Mouse (Mus musculus) heart, embryonic 10.5 days (tissue): ENCODE results near the gene Mrrf. TPM values are rescaled to one million over a fixed set of nuclear protein-coding genes. Genes with fewer than 3 reads are reported as not detected.
A peak's percentile ranks its signal among the peaks of the same experiment; 100 is the strongest.

ENCODE experiments used
- DNase-seq: peaks from one replicate; pipeline ENCODE4 v3.0.0-alpha.2; 2017; ENCODE audit warnings: low spot score
- H3K27ac ChIP-seq: fragments of 300-500 bp; sonication (generic); 2 replicates; pipeline ENCODE4 v1.5.1; 2016; ENCODE audit warnings: mild to moderate bottlenecking
- H3K27me3 ChIP-seq: fragments of 300-500 bp; sonication (generic); 2 replicates; pipeline ENCODE4 v1.6.1; 2016; ENCODE audit warnings: mild to moderate bottlenecking; ENCODE audit not compliant: poor library complexity, insufficient read depth, severe bottlenecking
- H3K36me3 ChIP-seq: fragments of 300-500 bp; sonication (generic); 2 replicates; pipeline ENCODE4 v1.6.1; 2016; ENCODE audit warnings: mild to moderate bottlenecking, moderate library complexity
- H3K4me1 ChIP-seq: fragments of 300-500 bp; sonication (generic); 2 replicates; pipeline ENCODE4 v1.6.1; 2016; ENCODE audit warnings: mild to moderate bottlenecking
- H3K4me3 ChIP-seq: fragments of 300-500 bp; sonication (generic); 2 replicates; pipeline ENCODE4 v1.5.1; 2016; ENCODE audit warnings: mild to moderate bottlenecking, moderate library complexity
- H3K9me3 ChIP-seq: fragments of 300-500 bp; sonication (generic); 2 replicates; pipeline ENCODE4 v1.6.1; 2016; ENCODE audit warnings: mild to moderate bottlenecking, moderate library complexity
- WGBS: fragments of 180-500 bp; shearing (Covaris S2); methylation state at CpG from one replicate; pipeline ENCODE4 v1.1.7; 2016; 5-methylcytosine and 5-hydroxymethylcytosine counted together
- polyA plus RNA-seq: library from polyadenylated mRNA; unstranded; fragments of >200 nt; fragmentation: Nextera tagmentation; extraction: Ambion mirVana; gene quantifications from 2 replicates; pipeline ENCODE4 v1.2.1, GENCODE M21; 2016

Mrrf gene
- polyA plus RNA-seq, 1 experiment from 2014 or later = 35.0 TPM

DNA sequence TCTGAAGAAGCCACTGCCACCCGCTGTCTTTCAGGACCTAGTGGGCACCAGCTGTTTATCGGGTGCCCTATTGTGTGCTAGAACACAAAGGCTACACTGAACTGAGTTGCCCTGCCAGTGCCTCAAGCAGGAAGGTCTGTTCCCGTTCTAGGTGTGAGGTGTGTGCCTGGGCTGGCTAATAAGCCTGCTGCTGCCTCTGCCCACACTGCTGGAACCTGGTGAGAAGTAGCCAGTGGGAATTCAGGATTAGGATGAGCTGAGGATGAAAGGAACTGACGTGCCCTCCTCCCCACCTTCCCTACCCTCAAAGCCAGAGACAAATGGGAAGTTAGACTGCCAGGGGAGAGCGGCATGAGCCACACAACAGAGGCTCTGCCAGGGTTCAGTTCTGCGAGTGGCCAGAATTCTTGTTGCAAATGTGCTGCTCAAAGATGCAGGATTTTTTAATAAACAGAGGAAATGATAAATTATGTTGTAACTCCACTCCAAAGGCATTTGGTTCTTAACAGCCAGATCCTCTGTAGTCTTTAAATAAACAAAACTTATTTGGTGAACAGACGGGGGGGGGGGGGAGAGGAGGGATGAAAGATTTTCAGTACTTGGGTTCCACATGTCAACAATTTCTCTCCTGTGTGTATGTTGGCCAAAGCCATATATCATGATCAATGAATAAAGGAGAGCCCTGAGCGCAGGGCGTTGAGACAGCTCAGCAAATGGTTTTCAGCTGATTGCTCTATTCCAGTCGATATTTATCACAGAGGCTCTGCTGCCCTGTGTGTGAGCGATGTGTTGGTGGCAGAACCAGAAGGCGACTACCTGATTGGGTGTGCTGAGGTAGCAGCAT lies 55.1 kb downstream of the Mrrf start:
- no peak overlapping the region for H3K4me3 ChIP-seq
- no peaks in the 10 kb centered on the region for H3K9me3 ChIP-seq
- H3K36me3 ChIP-seq = peaks cover 4% of the 10 kb centered on the region; the same call in 1 of the 2 replicates
- 58% methylated on average over 12 of the region's 12 CpGs for WGBS
- H3K27me3 ChIP-seq = no peaks in the 10 kb centered on the region
- H3K4me1 ChIP-seq = peaks cover 8% of the 10 kb centered on the region
- H3K27ac ChIP-seq = no peak overlapping the region
- no peak for DNase-seq

DNA sequence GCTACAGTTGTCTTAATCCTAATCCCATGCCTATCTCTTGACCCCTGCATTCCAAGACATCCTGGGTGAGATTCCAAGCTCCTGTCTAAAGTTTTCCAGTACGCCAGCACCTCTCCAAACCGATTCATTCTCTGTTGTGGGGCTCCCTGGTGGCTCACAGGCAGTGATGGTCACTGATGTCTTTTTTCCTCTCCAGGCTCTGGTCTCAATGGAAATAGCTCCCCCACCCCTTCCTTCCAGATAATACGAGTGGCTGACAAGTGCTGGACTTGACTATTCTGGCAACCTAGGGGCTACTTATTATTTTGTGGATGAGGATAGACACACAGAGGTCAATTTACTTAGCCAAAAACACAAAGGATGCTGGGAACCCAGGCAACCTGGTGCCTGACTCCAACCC lies 60.8 kb downstream of the Mrrf start:
- Histone ChIP-seq H3K4me3 (no peak overlapping the region), H3K27ac (peak overlapping the region; percentile 80; the same call in 1 of the 2 replicates), H3K4me1 (peaks cover 34% of the 10 kb centered on the region), H3K36me3 (no peaks in the 10 kb centered on the region), H3K27me3 (peaks cover 28% of the 10 kb centered on the region), H3K9me3 (no peaks in the 10 kb centered on the region)
- 35% methylated on average over 3 of the region's 3 CpGs for WGBS
- DNase-seq = no peak

DNA sequence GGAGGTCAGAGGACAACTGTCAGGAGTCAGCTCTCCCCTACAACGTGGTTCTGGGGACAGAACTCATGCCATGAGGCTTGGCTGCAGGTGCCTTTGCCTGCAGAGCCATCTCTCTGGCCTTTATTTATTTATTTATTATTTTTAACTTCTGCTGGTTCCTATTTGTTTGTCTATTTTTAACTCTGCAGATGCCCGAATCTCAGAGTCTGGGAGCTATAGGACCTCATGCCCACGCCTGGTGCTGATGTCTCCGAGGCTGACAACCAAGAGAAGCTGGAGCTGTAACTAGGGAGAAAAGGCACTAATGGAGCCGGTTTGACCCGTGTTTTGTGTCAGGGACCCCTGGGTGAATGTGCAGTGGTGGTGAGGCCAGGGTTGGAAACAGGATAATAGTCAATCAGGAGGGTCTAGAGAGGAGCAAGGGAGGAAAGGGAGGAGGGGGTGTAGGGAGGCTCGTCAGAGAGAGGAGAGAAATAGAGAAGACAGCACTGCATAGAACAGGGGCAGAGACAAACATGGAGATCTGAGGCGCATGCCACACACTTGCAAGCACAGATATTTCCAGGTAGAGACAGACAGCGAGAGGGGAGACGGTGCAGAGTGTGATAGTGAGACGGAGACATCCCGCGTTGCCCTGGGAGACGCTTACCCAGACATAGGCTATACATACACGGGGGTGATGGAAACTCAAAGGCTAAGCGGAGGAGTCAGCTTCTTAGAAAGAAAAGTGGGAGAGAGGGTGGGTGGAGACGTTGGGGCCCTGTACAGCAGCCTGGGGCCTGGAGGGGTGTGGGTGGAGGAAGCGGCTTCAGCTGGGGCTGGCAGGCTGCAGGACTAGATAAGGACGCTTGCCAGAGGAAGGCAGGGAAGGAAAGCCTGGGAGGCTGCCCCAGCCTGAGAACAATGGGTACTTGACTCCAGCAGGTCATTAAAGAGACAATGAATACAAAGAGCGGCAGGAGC lies 62.0 kb downstream of the Mrrf start:
- Histone ChIP-seq H3K36me3 (no peaks in the 10 kb centered on the region), H3K4me3 (peak overlapping the region; percentile 41), H3K27ac (peak overlapping the region; percentile 80), H3K9me3 (no peaks in the 10 kb centered on the region), H3K4me1 (peaks cover 45% of the 10 kb centered on the region), H3K27me3 (peaks cover 40% of the 10 kb centered on the region)
- 12% methylated on average over 20 of the region's 20 CpGs for WGBS
- DNase-seq = peak; percentile 95

DNA sequence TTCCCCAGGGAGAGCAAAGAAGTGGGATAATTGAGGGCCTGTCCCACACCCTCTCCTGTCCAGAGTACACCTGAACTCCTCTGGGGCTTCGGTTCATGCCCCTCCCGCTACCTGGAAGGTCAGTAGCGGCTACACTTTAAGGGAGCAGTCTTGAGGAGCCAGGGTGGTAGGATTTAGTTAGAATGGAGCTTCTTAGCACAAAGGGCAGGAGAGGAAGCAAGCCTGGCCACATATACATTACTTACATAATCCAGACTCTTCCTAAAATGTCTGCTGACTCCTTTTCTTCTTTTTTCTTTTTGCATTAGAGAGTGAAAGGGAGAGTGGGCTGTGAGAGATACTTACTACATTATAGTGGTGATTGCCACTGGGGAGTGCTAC lies 62.7 kb downstream of the Mrrf start:
- no peak for DNase-seq
- Histone ChIP-seq H3K27me3 (peaks cover 46% of the 10 kb centered on the region), H3K27ac (peak overlapping the region; percentile 80), H3K9me3 (no peaks in the 10 kb centered on the region), H3K4me1 (peaks cover 50% of the 10 kb centered on the region), H3K36me3 (no peaks in the 10 kb centered on the region), H3K4me3 (peak overlapping the region; percentile 41)
- 17% methylated on average over 3 of the region's 3 CpGs for WGBS

DNA sequence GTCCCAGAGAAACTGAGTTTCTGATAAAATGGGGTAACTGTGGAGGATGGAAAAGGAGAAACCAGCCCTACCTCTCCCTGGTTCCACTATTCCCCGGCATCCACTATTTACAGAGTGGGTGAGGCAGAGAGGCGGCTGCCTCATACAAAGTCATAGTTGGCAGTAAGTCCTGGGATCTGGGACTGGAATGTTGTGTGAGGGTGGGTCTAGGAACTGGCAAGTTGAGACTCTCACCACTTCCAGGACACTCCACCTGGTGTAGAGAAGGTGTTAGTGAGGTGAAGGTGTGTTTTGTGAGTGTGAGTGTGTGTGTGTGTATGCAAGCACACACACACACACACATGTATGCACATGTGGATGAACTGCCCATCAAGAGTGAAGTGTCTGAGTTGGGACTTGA lies 64.6 kb downstream of the Mrrf start:
- Histone ChIP-seq H3K27me3 (peaks cover 65% of the 10 kb centered on the region), H3K4me3 (no peak overlapping the region), H3K27ac (no peak overlapping the region), H3K9me3 (no peaks in the 10 kb centered on the region), H3K36me3 (no peaks in the 10 kb centered on the region), H3K4me1 (peaks cover 50% of the 10 kb centered on the region)
- DNase-seq = no peak
- 82% methylated on average over 2 of the region's 2 CpGs for WGBS

DNA sequence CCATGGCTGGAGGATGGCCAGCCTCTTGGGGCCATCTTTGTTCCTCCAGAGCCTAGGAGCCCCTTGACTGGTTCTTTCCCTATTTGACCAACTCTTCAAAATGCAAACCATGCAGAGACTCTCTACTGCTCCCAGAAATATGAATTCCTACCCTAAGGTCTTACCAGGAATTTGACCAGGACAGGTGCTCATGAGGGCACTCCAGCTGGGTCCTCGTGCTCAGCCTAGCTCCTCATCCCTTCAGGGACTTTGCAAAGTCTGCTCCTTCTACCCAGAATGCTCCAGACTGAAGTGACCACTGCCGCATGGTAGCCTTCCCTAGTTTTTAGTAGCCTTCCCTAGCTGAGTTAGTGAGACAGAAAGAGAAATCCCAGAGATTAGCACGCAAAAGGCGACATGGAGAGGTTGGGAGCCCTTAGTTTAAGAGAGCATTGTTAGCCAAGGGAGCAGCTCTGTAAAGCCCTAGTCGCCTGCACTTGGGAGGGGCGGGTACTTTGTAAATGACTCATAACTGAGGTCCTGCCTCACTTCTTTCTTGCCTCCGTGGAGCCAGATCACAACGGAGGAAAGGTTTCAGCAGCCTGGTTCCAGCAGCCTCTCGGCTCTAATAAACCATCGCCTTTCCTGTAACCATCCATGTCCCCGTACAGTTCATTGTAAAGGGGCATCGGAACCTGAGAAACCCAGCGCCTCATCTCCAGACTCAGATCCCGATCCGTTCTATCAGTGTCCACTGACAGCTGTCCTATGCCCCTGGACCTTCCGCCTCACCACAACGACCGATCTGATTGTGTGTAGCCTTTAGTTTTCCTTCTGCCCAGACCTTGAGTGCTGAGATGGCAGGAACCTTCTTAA lies 65.8 kb downstream of the Mrrf start:
- Histone ChIP-seq H3K27ac (no peak overlapping the region; the same call in 1 of the 2 replicates), H3K36me3 (no peaks in the 10 kb centered on the region), H3K4me1 (peaks cover 40% of the 10 kb centered on the region), H3K9me3 (no peaks in the 10 kb centered on the region), H3K27me3 (peaks cover 70% of the 10 kb centered on the region), H3K4me3 (peak overlapping the region; percentile 58)
- 27% methylated on average over 18 of the region's 18 CpGs for WGBS
- DNase-seq = no peak

DNA sequence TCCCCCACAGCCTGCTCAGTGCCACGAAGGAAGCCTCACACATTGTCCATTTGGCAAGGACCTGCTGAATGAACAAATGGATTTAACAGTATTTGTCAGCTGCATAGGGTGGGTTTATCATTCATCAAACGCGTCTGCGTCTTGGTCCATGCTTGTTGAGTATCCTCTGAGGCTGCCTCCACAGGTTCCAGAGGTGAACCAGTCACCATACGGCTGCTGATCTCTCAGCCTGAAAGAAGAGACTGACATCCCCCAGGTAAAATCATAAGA lies 66.4 kb downstream of the Mrrf start:
- H3K4me3 ChIP-seq = peak overlapping the region; percentile 58
- peaks cover 71% of the 10 kb centered on the region for H3K27me3 ChIP-seq

DNA sequence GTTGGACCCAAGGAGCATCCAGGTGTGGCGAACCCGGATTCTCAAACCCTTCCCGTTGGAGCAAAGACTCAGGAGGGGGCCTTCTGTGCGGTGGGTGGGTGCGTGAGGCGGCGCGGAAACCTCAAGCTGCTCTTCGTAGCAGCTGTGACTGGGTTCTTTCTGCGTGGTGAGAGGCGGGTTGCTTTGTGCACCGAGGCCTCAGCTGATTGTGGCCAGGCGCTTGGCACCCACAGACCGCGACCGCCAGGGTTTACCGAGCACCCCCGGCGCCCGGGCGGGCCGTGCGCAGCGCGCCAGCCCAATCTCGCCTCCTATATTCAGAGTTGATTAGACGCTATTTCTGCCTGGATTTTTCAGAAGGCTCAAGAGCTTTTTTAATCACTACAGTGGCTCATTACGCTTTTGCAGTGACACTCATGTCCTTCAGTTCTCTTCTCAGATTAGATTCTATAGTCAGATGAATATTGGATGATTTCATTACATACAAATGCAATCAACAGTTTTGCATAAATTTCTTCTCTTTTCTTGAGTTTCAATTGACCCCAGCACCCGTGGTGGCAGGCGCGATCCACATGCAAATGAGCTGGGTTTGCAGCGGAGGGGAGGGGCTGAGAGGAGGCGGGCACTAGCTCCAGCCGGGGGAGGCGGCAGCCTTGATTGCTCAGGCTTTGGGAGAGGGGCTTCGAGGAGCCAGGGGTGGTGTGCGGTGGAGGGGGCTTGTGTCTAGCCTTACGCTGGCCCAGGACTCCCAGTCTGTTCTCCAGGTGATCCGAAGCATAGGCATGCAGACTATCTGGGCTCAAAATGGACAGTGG lies 67.0 kb downstream of the Mrrf start:
- H3K27ac ChIP-seq = 0 out of 2 replicates have a peak overlapping the region, but pooled peaks have one; percentile 62
- H3K4me1 ChIP-seq = peaks cover 30% of the 10 kb centered on the region
- no peaks in the 10 kb centered on the region for H3K9me3 ChIP-seq
- no peak for DNase-seq
- H3K4me3 ChIP-seq = peak overlapping the region; percentile 58
- no peaks in the 10 kb centered on the region for H3K36me3 ChIP-seq
- peaks cover 73% of the 10 kb centered on the region for H3K27me3 ChIP-seq
- WGBS = under 1% methylated on average over 39 of the region's 39 CpGs

More for the DNA sequence above, 66.4 kb downstream of the Mrrf start:
- Histone ChIP-seq H3K4me1 (peaks cover 36% of the 10 kb centered on the region), H3K27ac (no peak overlapping the region), H3K36me3 (no peaks in the 10 kb centered on the region), H3K9me3 (no peaks in the 10 kb centered on the region)
- no peak for DNase-seq
- 21% methylated on average over 5 of the region's 5 CpGs for WGBS

DNA sequence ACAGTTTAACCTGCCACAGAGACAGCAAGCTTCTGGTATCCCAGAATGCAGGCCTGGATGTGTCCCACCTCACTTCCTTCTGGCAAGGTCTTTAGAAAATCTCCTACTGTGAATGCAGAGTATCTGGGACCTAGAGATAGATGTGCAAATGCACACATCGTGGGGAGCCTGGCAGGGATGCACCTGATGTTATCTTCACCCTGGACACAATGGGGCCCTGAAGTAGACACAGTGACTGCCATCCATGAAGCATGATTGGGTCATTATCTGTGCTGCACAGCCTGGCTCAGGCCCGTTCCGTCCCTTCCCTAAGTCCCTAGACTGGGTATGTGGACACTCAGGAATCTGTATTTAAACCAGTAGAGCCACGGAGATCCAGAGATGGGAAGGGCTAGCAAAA lies 68.4 kb downstream of the Mrrf start:
- H3K27me3 ChIP-seq = peaks cover 83% of the 10 kb centered on the region
- 54% methylated on average over 4 of the region's 4 CpGs for WGBS
- DNase-seq = no peak
- H3K9me3 ChIP-seq = no peaks in the 10 kb centered on the region
- H3K4me3 ChIP-seq = no peak overlapping the region
- no peaks in the 10 kb centered on the region for H3K36me3 ChIP-seq
- H3K27ac ChIP-seq = no peak overlapping the region
- H3K4me1 ChIP-seq = peaks cover 18% of the 10 kb centered on the region

DNA sequence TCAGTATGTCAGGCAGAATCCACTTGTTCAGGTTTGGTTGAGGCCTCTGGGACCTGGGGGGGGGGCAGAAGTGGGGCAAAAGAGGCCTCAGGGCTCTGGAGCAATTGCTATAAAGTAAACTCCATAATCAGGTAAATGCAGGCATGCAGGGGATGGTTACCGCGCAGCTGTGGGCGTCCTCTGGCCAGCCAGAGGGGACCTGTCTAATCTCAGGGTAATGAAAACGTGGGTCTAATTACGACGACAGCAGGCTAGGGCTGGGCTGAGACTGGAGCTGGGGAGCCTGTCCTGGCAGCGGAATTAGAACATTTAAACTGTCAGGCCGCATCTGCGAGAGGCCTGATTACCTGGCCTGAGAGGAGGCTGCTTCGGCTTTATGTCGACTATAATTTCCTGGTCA lies 70.9 kb downstream of the Mrrf start:
- no peaks in the 10 kb centered on the region for H3K9me3 ChIP-seq
- peaks cover 83% of the 10 kb centered on the region for H3K27me3 ChIP-seq
- 55% methylated on average over 11 of the region's 11 CpGs for WGBS
- no peak overlapping the region for H3K4me3 ChIP-seq
- H3K4me1 ChIP-seq = peaks cover 25% of the 10 kb centered on the region
- DNase-seq = no peak
- no peak overlapping the region for H3K27ac ChIP-seq
- no peaks in the 10 kb centered on the region for H3K36me3 ChIP-seq

- Histone ChIP-seq H3K27ac (peak overlapping the region; percentile 72), H3K36me3 (no peaks in the 10 kb centered on the region), H3K4me1 (peaks cover 33% of the 10 kb centered on the region), H3K4me3 (peak overlapping the region; percentile 45), H3K9me3 (no peaks in the 10 kb centered on the region), H3K27me3 (peaks cover 57% of the 10 kb centered on the region)
- DNase-seq = no peak
- WGBS = 4% methylated on average over 32 of the region's 34 CpGs
Measured at GRCm38 (mm10) chr2:36210796-36211195, 74.6 kb downstream of the Mrrf start.

- Histone ChIP-seq H3K27me3 (peaks cover 54% of the 10 kb centered on the region), H3K27ac (0 out of 2 replicates have a peak overlapping the region, but pooled peaks have one; percentile 8), H3K4me1 (peaks cover 41% of the 10 kb centered on the region), H3K9me3 (no peaks in the 10 kb centered on the region), H3K36me3 (no peaks in the 10 kb centered on the region), H3K4me3 (no peak overlapping the region)
- WGBS = 31% methylated on average over 7 of the region's 7 CpGs
- DNase-seq = no peak
Measured at GRCm38 (mm10) chr2:36211785-36212184, 75.6 kb downstream of the Mrrf start.
